Mouse (Mus musculus): ENCODE data around the gene 1700029I15Rik.

- TF ChIP-seq CHD2 (IDR thresholded peaks at IDR 0.05; ENCODE audit: low read depth, low read length) (no peak), ZC3H11A (IDR thresholded peaks at IDR 0.05; ENCODE audit: borderline replicate concordance, low read depth, low read length) (no peak)
These were observed 35.1 kb upstream of the 1700029I15Rik start for GRCm38 (mm10) chr2:92347191-92347590.
